Mouse (Mus musculus) ES-Bruce4 (cell line): ENCODE results near the gene Ptpn4. TPM values are rescaled to one million over a fixed set of nuclear protein-coding genes. Genes with fewer than 3 reads are reported as not detected.

Experiments
- H3K27ac ChIP-seq: 2 replicates; pipeline ENCODE4 v1.5.1; 2012; ENCODE audit warnings: low read length, inconsistent platforms; ENCODE audit not compliant: insufficient read depth
- H3K27me3 ChIP-seq: 2 replicates; pipeline ENCODE4 v1.6.1; 2012; ENCODE audit warnings: mild to moderate bottlenecking, low read length, inconsistent platforms; ENCODE audit not compliant: control insufficient read depth, poor library complexity, insufficient read depth, severe bottlenecking
- H3K36me3 ChIP-seq: 2 replicates; pipeline ENCODE4 v1.6.1; 2012; ENCODE audit warnings: inconsistent platforms, mild to moderate bottlenecking, low read length, moderate library complexity; ENCODE audit not compliant: control insufficient read depth, poor library complexity, insufficient read depth, severe bottlenecking
- H3K4me1 ChIP-seq: one replicate; pipeline ENCODE4 v1.8.1; 2011; ENCODE audit warnings: low read length; ENCODE audit not compliant: control insufficient read depth, insufficient read depth
- H3K4me3 ChIP-seq: 2 replicates; pipeline ENCODE4 v1.5.1; 2011; ENCODE audit warnings: low read depth, mild to moderate bottlenecking, low read length
- H3K9ac ChIP-seq: 2 replicates; pipeline ENCODE4 v1.6.1; 2012; ENCODE audit warnings: low read depth, mild to moderate bottlenecking, inconsistent platforms; ENCODE audit not compliant: poor library complexity, severe bottlenecking
- H3K9me3 ChIP-seq: replicated peaks from 2 replicates; pipeline ENCODE4 v1.6.1; 2012; ENCODE audit warnings: mild to moderate bottlenecking, low read length, inconsistent platforms; ENCODE audit not compliant: control insufficient read depth, poor library complexity, insufficient read depth, severe bottlenecking
- CTCF ChIP-seq: IDR thresholded peaks from one replicate; pipeline ENCODE4 v1.8.1; 2011; ENCODE audit warnings: low read depth, low read length
- EP300 ChIP-seq: IDR thresholded peaks from 2 replicates; pipeline ENCODE4 v1.6.1; 2011; ENCODE audit warnings: low read depth, low read length; ENCODE audit not compliant: insufficient read depth
- POLR2A ChIP-seq: IDR thresholded peaks from one replicate; pipeline ENCODE4 v1.8.1; 2011; ENCODE audit warnings: low read length; ENCODE audit not compliant: insufficient read depth
- polyA plus RNA-seq: library from polyadenylated mRNA; stranded (reverse); fragments of >200 nt; gene quantifications from 2 replicates; pipeline ENCODE4 v1.2.4, GENCODE M21; 2011; ENCODE audit warnings: low read depth; ENCODE audit not compliant: missing spikeins, insufficient read depth, insufficient read length

Gene Ptpn4
- polyA plus RNA-seq, 1 experiment = 20.9 TPM

DNA sequence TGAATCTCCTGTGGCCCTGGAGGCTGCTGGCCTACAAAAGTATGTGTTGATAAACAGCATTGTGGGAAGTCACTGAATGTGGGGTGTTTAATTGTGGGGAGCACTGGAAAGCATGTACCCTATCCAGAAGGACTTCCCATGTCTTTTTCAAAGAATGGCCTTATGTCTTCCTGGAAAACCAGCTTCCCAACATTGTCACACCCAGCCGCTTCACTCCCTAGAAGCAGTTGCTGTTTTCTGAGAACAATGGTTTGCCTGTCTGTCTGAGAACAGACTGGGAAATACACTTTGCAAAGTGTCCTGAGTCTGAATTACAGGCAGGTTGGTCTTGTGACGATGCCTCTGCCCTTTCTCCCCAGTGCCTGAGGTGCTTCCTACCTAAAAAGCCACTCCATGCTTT lies 29.9 kb upstream of the Ptpn4 start:
- Histone ChIP-seq H3K27ac (no peak overlapping the region), H3K9me3 (no peaks in the 10 kb centered on the region), H3K27me3 (no peaks in the 10 kb centered on the region), H3K4me3 (no peak overlapping the region), H3K4me1 (peaks cover 6% of the 10 kb centered on the region), H3K9ac (no peak overlapping the region), H3K36me3 (no peaks in the 10 kb centered on the region)
- TF ChIP-seq EP300 (no peak), CTCF (no peak), POLR2A (no peak)

DNA sequence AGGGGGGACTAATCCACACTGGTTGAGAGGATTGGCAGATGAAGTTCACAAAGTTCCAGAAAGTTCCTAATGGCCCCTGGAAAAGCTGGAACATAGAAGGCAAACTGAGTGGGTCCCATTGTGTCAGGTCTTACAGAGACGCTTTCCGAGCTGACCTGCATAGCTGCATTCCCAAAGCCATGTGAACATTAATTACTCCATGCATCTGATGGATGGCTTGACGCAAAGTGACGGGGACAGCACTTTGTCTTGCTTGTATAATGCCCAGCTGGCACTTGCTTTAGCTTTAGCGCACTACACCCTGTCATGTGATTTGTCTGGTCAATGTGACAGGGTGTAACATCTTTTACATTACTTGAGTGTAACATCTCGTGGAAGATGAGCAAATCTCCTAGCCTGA lies 27.9 kb upstream of the Ptpn4 start:
- Histone ChIP-seq H3K27me3 (no peaks in the 10 kb centered on the region), H3K4me3 (no peak overlapping the region), H3K9me3 (no peaks in the 10 kb centered on the region), H3K36me3 (no peaks in the 10 kb centered on the region), H3K4me1 (peaks cover 6% of the 10 kb centered on the region), H3K27ac (no peak overlapping the region), H3K9ac (no peak overlapping the region)
- TF ChIP-seq POLR2A (no peak), CTCF (no peak), EP300 (no peak)

DNA sequence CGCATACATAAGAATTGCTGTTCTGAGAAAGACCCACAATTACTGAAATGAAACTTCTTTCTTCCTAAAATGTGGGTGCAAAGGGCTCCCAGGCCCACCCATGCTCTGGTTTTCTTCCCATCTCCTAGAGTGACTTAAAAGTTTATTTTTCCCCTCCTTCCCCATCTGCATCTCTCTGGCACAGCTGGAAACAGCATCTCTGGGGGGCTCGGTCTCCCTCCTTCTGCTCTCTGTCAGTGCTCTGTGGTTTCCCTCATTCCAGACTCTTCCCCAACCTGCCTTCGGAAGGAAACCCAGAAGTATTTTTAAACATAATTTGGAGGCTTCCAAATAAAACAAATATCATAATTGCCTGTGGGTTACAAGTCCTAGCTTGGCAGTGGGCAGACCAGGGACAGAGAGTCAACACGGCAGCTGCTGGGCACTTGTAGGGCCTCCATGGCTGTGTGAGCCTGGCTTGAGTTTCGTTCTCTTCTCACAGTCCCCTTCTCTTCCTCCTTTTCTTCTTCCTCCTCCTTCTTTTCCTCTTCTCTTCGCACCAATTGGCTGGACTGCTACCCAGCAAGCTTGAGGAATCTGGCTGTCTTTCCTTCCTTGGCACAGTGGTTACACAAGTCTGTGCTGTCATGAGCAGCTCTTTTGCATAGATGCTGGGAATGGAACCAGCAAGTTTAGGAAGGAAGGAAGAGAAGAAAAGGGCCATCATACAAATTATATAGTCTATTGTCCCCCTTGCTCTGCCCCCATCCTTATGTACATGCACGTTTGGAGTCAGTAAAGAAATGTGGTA lies 26.3 kb upstream of the Ptpn4 start:
- Histone ChIP-seq H3K4me1 (peaks cover 4% of the 10 kb centered on the region), H3K9ac (no peak overlapping the region), H3K27me3 (no peaks in the 10 kb centered on the region), H3K4me3 (no peak overlapping the region), H3K36me3 (no peaks in the 10 kb centered on the region), H3K9me3 (no peaks in the 10 kb centered on the region), H3K27ac (no peak overlapping the region)
- TF ChIP-seq EP300 = no peak
- TF ChIP-seq POLR2A = no peak

DNA sequence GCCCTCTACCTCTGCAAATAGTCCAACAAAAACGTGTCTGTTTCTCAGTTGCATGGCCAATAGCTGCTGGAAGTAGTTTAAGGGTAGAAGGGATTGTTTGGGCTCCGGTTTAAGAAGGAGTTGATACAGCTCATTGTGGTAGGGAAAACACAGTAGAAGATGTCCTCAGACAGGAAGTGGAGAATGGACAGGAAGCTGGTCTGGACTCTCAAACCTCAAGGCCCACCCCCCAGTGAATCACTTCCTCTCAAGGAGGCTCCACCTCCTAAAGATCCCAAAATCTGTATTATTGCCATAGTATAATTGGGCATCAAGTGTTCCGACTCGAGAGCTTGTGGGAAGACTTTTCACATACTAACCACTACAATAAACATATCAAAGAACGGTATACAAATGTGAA lies 22.2 kb upstream of the Ptpn4 start:
- H3K9ac ChIP-seq = no peak overlapping the region
- no peaks in the 10 kb centered on the region for H3K27me3 ChIP-seq
- H3K9me3 ChIP-seq = no peaks in the 10 kb centered on the region
- H3K4me1 ChIP-seq = no peaks in the 10 kb centered on the region
- no peak overlapping the region for H3K27ac ChIP-seq
- no peak overlapping the region for H3K4me3 ChIP-seq
- TF ChIP-seq EP300 (no peak), POLR2A (no peak), CTCF (no peak)
- no peaks in the 10 kb centered on the region for H3K36me3 ChIP-seq

DNA sequence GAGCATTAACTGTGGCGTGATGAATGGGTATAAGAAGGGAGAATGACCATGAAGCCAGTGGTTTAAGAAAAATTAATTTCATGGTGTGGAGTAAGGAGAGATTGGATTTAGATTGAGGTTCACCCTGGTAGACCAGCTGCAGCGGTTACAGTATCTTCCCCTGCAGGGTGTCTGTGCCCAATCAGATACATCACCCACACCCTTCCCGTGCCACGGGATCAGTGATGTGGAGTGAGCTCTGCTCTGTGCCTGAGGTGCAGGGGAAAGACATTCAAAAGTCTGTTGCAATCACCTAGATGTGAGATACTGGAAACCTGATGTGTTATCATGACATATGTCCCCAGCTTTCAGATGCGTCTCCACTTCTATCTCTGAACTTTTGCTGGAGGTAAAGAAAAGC lies 15.6 kb upstream of the Ptpn4 start:
- Histone ChIP-seq H3K9ac (no peak overlapping the region), H3K27me3 (no peaks in the 10 kb centered on the region), H3K4me3 (no peak overlapping the region), H3K36me3 (no peaks in the 10 kb centered on the region), H3K9me3 (no peaks in the 10 kb centered on the region), H3K4me1 (no peaks in the 10 kb centered on the region), H3K27ac (no peak overlapping the region)
- TF ChIP-seq POLR2A = no peak
- TF ChIP-seq CTCF = no peak
- TF ChIP-seq EP300 = no peak

DNA sequence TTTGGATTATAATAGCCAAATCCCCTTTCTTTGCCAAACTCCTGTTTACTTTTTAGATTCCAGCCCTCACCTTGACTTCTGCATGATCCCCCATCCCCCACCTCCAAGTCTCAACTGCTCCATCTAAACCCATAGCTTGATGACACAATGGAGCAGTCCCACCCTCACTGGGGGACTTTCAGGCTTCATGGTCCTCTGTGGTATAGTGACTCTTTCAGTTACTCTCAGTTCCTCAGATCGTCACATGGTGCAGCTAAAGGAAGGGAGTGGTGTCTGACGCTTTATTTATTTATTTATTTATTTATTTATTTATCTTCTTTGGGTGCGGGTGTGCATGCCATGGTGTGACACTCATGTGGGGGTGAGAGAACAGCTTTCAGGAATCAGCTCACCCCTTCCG lies 14.9 kb upstream of the Ptpn4 start:
- Histone ChIP-seq H3K4me1 (no peaks in the 10 kb centered on the region), H3K9me3 (no peaks in the 10 kb centered on the region), H3K27me3 (no peaks in the 10 kb centered on the region), H3K36me3 (no peaks in the 10 kb centered on the region), H3K9ac (no peak overlapping the region), H3K27ac (no peak overlapping the region), H3K4me3 (no peak overlapping the region)
- TF ChIP-seq CTCF = no peak
- TF ChIP-seq POLR2A = no peak
- TF ChIP-seq EP300 = no peak
